Mouse (Mus musculus) liver (tissue): ENCODE results near the gene Dnajb2.

Experiments
- DNase-seq: peaks from one replicate; pipeline ENCODE4 v3.0.0-alpha.2; 2020; ENCODE audit warnings: mixed read lengths

Dnajb2 gene

DNA sequence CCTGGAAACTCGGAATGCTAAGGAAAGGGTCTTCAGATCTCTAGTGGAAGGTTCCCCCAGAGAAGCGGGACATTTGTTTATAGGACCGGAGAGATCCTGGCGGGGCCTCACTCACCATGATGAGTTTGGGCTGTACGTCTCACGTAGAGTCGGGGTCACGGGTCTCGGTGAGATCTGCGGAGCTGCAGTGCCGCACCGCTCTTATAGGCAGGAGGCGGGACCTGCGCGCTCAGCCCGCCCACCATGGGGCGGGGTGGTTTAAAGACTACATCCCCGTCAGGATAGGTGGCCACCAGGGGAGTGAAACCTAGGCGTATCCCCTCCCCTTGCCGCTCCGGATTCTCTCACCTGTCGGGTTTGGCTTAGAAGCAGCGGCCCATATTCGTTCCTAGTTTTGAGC is 17.1 kb upstream of the Dnajb2 start:
- DNase-seq, result peak; percentile 97

- DNase-seq, result peak; percentile 51
These were observed 16.7 kb upstream of the Dnajb2 start, which contains the start of gene Tuba4a for GRCm38 (mm10) chr1:75219531-75219930. Gene Tuba4a (minus strand): TSS chr1:75219865.

GRCm38 (mm10) chr1:75221538-75221937 is 14.7 kb upstream of the Dnajb2 start:
- DNase-seq, result no peak

GRCm38 (mm10) chr1:75222926-75223325 is 13.3 kb upstream of the Dnajb2 start:
- DNase-seq, result no peak

DNA sequence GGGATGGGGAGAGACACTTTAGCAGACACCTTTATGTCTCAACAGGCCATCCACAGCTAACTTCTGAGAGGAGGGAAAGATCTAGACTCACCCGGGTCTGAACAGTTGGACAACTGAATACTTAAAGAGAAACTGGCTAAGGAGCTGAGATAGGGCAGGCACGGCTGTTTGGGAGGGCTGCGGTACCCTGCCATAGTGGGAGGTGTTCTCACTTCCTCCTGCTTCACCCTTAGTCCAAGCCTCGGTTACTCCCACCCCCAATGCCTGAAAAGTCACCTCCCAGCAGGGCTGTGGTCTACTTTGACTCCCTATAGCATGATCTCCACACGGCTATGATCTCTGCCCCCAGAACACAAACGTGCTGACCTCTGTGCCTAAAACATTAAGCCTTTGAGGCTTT is 12.7 kb upstream of the Dnajb2 start:
- no peak for DNase-seq

- DNase-seq, result no peak
These were observed 10.7 kb upstream of the Dnajb2 start for GRCm38 (mm10) chr1:75225473-75225872.

DNA sequence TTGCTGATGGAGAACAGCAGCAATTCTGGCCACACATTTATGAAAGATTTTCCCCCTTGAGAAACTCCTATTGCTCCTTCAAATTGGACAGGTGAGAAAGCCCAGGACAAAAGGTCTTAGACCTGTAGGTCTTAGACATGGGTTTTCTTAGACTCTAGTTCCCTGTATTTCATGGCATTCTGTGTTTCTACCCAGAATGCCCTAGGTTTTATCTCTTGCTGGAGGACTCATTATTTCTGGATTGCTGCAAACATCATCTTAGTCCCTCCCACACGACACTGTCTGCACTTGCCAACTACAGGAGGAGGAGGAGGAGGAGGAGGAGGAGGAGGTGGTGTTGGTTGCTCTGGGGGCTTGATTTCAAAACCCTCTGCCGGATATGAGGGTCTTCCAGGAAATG is 10.1 kb upstream of the Dnajb2 start:
- DNase-seq, result no peak

GRCm38 (mm10) chr1:75227653-75228052 is 8.6 kb upstream of the Dnajb2 start:
- DNase-seq, result no peak

GRCm38 (mm10) chr1:75229158-75229557 is 7.0 kb upstream of the Dnajb2 start:
- DNase-seq, result peak; percentile 71

DNA sequence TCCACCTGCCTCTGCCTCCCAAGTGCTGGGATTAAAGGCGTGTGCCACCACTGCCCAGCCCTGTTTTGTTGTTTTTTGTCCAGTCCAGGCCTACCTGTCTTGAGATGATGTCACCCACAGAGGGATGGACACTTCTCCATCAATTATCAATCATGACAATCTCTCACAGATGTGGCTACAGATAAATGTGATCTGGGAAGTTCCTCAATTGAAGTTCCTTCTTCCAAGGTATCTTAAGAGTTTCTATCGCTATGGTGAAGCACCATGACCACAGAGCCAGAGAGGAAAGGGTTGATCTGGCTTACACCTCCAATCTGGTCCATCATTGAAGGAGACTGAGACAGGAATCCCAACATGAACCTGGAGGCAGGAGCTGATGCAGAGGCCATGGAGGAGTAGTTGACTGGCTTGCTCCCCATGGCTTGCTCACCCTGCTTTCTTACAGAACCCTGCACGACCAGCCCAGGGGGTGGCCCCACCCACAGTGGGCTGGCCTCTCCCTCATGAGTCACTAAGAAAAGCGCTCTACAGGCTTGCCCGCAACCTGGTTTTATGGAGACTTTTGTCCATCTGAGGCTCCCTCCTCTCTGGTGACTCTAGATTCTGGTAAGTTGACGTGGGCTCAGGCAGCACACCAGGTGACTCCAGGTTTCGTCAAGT is 5.7 kb upstream of the Dnajb2 start:
- peak; percentile 70 for DNase-seq

DNA sequence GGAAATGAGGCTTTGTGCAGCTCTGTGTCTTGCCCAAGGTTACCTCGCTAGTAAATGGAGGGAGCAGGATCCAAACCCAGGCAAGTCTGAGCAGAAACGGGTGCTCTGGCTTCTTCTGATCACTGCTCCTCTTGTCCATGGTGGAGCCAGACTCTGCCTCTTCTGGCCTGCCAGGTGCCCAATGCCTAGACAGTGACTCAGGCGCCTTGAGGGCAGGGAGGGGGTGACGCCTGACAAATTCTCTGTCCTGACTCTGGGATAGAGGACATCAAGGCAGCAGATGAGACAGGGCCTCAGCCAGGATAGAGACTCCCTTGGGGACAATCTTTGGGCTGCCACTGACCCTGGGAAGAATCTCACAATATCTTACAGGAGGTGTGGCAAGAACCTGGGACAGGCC is 5.0 kb upstream of the Dnajb2 start:
- DNase-seq, result peak; percentile 35

DNA sequence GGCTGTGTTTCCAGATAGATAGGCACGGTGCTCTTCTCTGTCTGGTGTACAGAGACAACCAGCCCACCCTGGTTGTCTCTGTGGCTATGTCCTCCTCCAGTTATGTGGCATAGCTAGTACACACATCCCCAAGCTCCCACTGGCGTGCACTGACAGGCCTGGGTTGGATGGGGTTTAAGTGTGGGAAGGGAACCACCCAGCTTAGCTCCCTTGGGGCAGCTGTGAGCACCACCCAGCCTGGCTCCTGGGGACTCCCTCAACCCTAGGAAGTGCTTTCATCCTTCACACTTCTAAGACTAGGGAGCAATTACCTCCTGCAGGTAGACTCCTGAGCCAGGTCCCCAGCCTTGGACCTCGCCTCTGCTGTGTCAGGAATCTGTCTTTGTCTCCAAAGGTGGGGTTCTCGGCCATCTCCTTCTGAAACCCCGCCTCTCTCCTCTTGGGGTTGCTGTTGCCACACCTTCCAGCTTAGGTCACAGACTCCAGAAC is 4.5 kb upstream of the Dnajb2 start, which contains the start of gene A630095N17Rik:
Gene A630095N17Rik (minus strand): TSS at position 439 of the 489 bp plus-strand sequence.
- no peak for DNase-seq

- DNase-seq, result peak; percentile 42
These were observed 3.7 kb upstream of the Dnajb2 start for GRCm38 (mm10) chr1:75232489-75232888.

GRCm38 (mm10) chr1:75234606-75235005 is 1.6 kb upstream of the Dnajb2 start:
- peak; percentile 83 for DNase-seq

DNA sequence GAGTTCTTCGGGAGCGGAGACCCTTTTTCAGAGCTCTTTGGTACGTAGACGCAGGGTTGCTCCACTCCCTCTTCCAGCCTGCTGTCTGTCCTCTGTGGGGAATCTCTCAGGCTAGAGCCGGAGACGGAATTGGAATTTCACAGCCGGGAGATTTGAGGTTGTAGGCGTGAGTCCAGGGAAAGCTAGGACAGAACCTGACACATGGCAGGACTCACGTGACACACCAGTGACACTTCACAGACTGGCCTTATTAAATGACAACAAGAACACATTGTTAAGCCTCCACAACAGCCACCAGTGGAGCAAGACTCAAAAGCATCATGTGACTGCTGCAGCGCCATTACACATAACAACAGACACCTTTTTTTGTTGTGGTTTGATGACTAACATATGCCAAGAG is 3.4 kb downstream of the Dnajb2 start:
- DNase-seq, result no peak

DNA sequence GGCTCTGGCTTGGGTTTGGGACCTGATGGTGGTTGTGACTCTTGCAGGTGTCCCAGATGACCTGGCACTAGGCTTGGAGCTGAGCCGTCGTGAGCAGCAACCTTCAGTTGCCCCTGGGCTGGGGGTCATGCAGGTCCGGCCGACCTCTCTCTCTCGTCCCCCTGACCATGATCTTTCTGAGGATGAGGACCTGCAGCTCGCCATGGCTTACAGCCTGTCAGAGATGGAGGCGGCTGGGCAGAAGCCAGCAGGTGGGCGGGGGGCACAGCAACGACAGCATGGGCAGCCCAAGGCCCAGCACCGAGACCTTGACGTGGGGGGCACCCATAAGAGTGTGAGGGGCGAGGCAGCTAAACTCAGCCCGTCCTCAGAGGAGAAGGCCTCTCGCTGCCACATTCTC is 7.2 kb downstream of the Dnajb2 start:
- no peak for DNase-seq

DNA sequence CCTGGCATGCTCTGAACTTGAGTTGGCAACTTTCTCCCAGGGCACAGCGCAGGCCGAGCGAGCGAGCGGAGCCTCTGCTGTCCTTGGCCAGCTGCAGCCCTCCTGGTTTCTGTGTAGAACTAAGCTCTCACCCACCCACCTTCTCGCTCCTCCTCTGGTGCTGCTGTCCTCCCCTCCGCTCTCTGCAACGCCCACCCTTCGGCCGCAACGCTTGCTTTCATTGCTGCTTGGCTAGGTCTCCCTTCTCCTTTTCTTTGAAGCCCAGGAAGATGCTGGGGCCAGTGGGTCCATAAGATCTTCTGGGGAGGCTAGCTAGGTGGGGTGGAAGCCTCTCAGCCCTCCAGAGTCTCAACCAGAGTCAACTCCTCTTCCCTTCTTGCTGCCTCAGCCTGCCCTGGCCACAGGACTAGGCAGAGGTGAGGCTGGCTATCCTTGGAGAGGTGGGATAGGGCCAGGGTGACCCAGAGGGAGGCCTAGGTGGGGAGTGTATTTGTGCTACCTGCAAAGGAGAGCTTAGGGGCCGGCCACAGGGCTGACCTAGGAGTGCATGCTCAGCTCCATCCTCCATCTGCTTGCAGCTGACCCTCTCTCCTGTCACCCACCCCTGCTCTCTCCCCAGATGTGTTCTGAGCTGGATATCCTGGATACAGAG is 8.1 kb downstream of the Dnajb2 start:
- DNase-seq, result no peak

DNA sequence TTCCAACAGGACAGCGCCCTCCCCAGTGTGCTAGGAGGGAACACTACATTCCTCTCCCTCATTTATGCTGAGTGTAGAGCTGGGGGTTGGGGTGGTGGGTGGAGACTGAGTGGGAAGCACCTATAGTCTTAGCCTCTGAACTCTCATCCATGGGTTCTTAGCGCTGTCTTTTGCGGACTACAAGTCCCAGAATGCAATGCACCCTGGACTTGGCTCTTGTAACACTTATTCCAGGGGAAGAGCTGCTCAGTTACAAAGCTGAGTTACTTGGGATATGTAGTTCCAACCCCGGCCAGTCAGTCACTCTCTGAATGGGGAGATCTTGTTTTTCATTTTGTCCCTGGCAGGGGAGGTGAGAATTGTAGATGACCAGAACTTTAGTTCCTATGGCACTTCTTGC is 8.6 kb downstream of the Dnajb2 start:
- peak; percentile 41 for DNase-seq

- no peak for DNase-seq
These were observed 11.1 kb downstream of the Dnajb2 start for GRCm38 (mm10) chr1:75247071-75247930.

DNA sequence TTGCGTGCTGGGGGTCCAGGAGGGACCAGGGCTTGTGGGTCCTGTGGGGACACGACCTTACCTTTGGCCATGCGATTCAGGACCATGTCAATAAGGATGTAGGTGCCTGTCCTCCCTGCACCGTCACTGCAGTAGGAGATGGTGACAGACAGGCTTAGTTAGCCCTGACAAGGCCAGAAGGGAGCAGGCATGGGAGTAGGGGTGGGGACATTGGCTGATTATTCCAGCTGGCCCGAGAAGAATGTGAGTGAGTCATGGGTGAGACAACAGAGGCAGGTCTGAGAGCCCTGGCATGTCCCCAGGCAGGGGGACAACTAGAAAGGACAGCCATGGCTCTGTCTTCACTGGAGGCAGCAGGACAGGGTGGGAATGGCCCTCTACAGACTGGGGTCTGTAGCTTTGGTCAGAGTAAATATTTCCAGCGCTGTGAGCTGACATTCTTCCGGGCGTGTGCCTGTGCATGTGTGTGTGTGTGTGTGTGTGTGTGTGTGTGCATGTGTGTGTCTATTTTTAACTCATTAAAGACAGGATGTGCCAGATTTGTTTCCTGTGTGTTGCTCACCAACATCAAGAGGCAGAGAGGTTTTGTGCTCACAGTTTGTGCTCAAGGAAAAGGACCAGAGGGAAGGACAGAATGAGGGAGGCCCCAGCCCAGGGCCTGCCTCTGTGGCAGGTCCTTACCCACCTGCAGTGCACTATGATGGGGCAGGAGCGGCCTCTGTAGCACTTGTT is 12.0 kb downstream of the Dnajb2 start:
- no peak for DNase-seq

DNA sequence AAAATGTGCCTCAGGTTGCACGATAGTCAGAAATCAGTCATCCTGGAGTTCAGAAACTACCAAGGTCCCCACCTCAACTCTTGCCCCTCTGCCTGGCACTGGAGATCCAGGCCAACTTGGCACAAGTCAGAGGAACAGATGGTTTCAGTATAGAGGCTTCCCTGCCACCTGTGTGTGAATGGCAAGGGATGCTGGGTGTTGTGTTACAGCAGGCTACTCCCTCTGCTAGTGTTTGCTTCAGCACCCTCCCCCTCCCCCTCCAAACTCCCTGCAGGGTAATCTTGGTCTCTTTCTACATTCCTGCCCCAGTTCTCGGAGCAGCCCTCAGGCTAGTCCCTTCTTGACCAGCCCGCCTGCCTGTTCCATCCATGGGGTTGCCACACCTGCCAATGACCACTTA is 14.3 kb downstream of the Dnajb2 start:
- DNase-seq, result no peak

DNA sequence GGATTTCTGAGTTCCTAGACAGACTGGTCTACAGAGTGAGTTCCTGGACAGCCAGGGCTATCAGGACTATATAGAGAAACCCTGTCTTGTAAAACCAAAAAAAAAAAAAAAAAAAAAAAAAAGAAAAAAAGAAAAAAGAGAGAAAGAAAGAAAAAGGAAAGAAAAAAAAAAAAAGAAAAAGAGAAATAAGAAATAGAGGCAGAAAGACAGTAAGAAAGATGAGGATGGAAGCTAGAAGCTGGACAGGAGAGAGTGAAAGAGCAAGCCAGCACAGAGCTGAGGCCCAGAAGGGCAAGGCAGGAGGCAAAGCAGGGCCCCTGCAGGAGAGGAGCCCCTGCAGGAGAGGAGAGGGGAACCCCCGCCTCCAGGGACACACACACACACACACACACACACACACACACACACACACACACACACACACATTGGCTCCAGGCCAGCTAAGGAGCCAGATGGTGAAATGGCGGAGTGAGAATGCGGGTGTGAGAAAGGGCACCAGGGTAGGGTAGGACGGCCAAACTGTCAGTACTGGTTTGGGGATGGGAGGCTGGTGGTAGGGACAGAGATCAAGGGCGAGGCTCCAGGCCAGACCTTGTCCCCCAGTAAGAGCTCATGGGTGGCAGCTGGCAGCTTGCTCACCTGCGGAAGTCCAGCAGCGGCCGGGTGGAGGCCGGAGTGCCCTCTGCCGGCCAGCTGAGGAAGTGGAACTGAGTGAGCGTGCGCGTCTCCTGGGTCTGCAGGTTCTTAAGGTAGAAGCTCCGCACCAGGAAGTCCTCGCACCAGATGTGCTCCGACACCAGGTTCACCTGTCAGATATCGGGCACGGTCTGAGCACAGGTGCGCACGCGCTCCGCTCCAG is 15.1 kb downstream of the Dnajb2 start:
- peak; percentile 87 for DNase-seq
